Mouse (Mus musculus) telencephalon, adult 2 months (tissue): ENCODE data around the gene Dnph1.

Experiments
- DNase-seq: peaks from one replicate; pipeline ENCODE4 v3.0.0-alpha.2; 2011; ENCODE audit warnings: low read depth, low spot score

Gene Dnph1

DNA sequence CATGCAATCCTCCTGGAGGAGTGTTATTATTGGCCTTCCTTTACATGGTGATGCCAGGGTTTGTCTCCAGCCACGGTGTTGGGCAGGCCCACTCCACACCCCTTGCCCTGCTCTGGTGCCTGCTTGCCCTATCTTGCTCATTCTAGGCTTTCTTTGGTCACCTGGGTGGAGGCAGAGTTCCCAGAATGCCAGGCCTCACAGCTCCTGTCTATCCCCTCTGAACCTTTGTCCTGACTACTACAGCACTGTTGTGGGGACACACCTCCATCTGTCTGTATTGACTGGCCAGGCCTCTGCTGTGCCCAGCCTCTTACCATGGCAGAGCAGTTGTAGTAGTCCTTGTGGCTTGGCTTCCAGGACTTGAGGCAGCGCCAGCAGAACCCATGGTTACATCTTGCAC lies 6.3 kb downstream of the Dnph1 start:
- DNase-seq, result no peak

DNA sequence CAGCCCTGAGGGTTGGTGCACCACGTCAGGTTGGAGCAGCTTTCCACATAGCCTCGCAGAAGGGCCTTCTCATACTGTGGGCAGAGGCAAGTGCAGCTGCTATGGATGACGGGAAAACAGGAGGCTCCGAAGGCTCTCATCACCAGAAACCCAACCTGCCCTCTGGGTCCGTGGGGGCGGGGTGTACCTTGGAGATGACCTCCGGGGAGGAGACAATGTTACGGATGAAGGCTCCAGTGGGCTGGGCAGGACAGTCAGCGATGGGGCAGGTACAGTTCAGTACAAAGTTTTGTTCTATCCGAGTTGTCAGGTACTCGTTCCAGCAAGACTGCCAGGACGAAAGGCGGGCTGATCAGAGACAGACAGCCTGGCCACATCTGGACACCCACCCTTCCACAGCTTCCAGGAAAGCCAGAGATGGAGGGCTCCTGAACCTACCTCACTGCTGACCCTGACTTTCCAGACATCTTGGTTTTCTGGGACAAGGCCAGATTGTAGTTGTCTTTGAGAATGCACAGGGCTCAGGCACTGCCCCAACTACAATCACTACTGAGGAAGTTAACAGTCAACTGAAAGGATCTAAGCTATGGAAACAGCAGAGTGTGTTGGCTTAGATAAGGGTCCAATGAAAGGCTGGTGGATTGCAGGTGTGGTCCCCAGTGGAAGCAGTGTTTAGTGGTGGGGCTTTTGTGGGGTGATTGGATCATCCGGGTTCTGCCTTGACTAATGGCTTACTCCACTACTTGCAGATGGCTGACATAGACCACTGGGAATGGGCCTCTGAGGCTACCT lies 7.5 kb downstream of the Dnph1 start:
- no peak for DNase-seq

DNA sequence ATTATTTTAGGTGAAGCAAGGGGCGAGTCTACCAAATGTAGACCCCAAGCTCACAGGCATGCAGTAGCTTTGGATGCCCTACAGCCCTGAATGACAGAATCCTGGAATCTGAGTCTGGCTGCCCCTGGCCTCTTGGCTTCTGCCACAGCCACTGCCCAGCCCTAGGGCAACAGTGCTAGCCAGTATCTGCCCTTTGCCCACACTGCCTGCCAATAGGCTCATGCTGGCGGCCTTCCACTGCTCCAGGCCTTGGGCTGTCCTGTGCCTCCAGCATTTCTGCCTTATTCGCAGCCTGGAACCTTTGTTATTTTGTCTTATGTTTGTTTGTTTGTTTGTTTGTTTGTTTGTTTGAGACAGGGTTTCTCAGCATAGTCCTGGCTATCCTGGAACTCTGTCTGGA lies 9.1 kb downstream of the Dnph1 start:
- DNase-seq, result no peak

DNA sequence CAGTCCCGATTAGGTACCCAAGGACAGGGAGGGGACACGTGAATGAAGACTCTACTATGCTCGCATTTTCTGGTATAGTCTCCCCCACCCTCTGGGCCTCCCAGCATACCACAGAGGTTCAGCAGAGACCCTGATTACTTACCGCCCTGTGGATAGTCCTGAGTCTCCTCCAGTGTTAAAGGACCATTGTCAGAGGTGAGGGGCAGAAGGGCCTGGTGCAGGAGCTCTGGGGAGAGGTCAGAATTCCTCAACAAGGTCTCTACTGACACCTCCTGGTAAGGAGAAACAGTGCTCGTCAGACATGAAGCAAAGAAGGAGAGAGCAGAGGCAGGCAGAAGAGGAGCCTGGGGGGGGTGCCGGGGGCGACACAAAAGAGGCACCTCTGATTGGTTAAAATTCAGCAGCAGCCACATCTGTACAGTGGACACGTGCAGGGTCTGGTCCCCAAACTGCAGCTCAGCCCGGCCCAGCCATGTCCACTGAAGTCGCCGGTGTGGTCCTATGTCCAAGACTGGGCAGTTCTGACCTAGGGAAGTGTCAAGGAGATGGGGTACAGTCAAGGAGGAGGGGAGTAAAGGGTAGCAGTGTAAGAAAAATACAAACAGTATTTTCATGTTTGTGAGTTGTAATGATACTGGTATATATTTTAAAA lies 14.7 kb downstream of the Dnph1 start:
- DNase-seq, result no peak

DNA sequence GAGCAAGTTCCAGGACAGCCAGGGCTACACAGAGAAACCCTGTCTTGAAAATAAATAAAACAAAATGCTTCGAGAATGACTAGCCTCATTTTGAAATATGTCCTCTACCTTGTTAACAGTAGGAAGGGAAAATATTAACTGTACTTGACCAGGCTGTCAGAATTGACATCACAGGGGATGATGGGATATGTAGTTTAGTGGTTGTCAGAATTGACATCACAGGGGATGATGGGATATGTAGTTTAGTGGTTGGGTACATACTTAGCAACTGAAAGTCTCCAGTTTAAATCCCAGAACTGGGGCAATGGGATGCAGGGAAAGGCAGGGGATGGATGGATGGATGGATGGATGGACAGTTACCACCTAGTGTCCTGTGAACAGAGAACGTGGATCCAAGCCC lies 16.8 kb downstream of the Dnph1 start:
- no peak for DNase-seq

DNA sequence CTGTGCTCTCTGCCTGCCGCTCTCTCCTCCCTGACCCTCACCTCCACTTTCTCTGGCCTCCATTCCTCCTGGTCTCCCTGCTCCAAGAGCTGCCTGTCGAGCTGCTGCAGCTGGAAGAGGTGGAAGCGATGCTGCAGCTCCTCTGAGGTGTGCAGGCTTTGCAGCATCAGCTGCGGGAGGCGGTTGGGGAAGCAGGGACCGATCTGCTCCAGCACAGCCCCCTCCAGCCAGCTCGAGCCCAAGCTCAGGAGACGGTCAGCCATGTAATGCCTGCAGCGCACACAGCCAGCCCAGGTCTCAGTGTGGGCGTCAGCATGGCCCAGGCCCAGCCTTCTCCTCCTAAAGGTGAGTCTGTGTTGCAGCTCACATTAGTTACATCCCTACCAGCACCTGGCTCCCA lies 23.5 kb downstream of the Dnph1 start:
- no peak for DNase-seq

DNA sequence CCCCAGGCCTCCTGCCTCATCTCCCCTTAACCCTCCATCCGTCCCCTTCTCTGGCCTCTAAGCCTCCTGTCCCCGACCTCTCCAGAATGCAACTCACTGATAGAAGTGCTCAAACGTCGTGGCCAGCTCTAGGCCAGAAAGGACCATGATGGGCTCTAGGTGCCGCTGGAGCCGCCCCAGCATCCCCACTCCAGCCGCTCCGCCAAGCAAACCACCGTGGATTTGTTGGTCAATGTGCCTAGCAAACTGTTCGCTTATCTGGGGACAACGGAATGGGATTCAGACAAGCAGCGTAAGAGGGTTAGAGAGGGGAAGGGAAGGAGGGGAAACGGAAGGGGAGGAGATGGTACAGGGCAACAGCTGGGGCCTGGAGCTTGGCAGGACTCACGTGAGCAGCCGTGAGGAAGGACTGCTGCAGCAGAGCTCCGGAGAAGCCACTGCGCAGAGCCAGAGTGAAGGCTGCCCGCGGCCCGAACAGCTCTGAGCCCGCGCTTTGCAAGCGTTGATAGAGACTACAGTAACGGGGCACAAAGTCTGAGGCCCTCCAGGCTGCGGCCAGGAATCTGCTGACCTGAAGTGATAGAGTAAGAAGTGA lies 24.0 kb downstream of the Dnph1 start:
- no peak for DNase-seq

DNA sequence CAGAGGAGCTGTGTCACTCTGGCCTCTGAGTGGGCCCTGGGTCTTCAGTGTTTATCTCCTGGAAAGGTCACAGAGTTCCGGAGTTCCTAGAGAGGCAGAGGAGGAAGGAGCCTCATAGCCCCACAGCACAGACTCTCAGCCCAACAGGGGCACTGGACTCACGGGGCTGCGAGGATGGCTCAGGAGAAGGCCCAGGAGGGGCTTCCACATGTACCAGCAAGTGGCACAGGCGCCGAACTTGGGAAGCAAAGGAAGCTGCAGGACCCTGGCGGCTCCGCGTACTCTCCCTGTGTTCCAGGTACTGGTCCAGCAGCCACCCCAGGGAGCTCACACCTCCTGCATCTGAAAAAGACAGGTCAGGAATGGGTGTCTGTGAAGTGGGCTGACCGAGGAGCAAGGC lies 24.7 kb downstream of the Dnph1 start:
- DNase-seq, result no peak

DNA sequence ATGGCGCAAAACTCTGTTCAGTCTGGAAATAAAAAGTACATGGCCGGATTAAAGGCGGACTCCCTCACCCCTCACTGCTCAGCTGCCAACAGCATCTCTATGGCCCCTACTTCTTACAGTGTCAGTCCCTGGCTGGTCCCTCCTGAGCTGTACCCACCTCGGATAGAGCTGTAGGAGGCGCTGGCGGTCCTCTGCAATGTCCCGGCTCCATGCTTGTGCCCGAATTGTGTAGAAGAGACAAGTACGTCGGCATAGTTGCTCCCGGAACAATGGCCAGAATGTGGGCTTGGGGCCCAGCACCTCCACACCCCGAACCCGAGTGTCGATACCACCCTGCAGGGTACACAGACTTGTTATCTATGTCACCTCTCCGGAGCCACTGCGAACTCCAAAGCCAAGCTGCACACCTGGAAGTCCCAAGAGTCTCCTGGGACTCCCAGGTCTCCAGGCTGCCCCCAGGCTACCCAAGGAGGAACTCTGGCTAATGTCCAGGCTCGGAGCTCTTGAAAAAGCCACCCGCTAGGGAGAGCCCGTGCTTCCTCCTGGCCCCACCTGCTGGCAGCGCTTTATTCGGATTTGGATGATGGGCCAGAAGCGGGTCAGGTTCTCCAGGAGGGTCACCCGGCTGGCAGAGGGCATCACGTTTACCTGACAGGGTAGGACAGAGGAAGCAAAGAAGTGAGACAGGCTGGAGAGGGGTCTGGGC lies 25.6 kb downstream of the Dnph1 start:
- DNase-seq, result no peak

DNA sequence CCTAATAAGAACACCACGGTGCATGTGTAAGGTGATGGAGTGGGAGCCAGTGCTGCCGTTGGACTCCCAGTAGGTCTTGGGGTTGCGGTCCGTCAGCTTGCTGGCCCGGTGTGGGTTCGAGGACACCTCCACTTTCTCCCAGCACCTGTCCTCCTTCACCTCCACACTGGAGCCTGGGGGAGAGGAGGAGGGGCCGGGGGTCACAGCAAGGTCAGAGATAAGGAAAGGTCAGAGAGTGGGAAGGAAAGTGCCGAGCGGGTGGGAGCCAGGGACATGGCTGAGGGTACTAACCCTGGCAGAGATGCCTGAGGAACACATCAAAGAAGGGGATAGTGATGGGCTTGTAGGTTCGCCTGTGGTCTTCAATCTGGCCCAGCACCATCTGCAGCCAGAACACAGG lies 28.6 kb downstream of the Dnph1 start:
- DNase-seq, result no peak

DNA sequence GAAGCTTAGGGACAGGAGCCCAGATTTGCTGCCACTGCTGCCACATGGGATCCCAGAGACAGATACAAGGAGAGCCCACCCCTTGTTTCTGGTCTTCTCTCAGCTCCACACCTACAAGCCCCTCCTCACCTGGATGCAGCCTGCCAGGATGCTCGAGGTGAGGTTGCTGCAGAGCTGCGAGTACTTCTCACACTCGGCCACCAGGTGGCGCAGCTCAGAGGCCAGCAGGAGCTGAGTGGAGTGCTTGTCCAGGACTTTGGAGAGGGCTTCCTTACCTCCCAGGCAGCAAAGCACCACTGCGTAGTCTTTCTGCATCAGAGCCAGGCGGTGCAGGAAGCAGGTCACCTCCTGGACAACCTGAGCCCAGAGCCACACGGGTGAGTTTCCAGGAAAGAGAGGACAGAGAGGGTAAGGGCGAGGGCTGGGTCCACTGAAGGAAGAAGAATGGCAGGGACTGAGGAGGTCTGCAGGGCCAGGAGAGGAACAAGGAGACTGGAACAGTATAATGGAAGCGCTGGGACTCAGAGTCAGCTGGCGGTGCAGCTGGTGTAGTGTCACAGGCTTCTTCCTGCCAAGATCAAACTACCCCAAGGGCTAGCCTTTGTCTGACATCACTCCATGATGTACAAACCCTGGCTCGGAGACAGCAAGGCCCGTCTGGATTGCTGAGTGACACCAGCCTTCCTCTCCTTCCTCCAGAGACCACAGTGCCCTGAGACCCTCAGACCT lies 29.2 kb downstream of the Dnph1 start:
- peak; percentile 15 for DNase-seq

DNA sequence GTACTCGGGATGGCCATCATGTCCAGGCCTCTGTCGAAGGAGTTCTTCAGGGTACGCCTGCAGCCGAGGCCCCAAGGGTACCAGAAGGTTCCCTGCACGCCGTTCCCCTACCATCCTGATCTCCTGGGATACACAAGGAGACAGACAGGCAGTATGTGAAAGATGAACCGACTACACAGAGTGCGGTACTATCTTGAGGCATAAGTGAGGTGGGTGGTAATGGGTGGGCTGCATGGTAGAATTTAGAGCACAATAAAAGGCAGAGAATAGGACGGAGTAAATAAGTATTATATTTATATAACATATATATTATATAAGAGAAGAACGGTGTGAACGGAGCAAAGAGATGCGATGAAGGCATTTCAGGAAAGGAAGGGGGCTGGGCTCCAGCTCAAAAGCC lies 47.1 kb downstream of the Dnph1 start:
- DNase-seq, result no peak

DNA sequence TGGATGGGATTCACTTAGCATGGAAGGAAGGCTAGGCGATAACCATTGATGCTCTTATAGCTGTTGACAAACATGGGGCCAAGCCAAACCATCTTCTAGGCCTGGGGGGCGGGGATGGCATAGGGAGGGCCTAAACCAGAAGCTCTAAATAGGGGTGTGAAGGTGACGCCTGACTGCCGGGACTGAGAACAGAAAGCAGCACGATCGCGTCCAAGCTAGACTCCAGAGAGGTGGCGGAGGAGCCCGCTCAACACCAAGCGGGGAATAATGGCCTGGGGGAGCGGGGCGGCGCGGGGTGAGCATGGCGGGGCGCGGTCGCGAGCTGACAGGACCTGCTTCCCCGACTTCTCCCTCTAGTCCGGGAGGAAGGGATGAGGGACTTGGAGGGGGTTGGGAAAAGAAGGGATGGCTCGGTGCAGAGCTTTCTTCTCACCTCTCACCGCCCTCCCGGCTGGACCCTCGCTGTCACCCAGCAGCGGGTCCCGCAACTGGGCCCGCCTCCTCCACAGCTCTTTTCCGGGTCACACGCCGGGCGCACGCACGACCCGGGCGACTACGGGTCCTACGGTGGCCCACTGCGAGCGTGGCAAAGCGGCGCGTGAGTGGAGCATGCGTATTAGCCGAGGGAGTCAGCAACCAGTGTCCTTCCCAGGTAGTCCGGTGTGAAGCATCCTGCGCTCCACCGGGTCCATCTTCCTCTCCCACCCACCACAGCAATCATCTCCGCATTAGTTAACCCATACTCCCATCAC lies 49.5 kb downstream of the Dnph1 start, which contains the start of gene Cul9:
Cul9 (minus strand) TSS at position 576 of the 752 bp plus-strand sequence.
- peak; percentile 86 for DNase-seq

DNA sequence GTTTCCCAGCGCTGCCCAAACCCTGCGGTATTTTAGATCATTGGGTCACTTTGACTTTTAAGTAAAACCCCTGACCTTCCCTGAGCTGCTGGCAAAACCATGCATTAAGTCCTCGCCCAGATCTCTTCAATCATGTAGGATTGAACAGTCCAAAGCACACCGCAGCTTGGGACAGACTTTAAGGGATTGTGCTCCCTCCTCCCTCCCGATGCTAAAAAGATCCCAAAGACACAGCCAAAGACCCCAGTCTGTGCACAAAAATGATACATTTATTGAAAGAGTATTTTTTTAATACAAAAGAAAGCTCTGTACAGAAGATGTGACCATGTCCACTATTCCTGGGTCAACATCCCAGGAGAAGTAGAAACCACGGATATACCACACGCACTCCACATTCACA lies 50.1 kb downstream of the Dnph1 start:
- no peak for DNase-seq

DNA sequence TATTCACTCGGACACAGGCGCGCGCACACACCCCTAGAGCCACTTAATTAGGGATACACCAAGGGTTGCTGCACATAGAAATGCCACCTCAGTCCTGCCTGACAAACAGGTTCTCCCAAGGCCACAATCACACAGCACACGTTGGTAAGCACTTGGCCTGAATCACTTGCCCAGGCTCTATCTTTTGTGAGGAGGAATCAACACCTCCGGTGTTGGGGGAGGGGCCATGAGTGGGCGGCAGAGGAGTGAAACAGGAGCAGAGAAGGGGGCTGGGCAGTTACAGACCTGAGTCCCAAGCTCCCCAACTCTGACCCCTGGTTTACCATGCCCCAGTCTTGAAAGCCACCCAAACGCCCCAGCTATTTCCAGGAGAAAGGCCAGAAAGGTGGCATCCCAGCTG lies 50.5 kb downstream of the Dnph1 start:
- DNase-seq, result no peak

DNA sequence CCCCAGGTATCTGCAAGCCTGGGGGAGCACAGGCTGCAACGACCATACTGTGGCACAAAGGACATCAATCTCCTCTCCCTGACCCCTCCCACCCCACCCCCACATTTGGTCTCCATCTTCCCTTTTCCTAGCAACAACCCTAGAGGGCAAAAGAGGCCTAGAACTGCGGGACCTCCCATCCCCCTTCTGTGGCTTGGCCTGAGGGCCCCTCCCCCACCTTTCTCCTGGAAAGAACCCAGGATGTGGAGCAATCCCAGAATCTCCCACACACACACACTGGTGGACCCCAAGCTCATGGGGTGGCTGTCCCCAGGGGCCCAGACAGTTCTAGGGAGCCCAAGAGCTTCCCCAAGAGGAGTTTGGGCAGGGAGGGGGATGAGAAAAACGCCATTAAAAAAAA lies 51.4 kb downstream of the Dnph1 start:
- DNase-seq, result no peak

DNA sequence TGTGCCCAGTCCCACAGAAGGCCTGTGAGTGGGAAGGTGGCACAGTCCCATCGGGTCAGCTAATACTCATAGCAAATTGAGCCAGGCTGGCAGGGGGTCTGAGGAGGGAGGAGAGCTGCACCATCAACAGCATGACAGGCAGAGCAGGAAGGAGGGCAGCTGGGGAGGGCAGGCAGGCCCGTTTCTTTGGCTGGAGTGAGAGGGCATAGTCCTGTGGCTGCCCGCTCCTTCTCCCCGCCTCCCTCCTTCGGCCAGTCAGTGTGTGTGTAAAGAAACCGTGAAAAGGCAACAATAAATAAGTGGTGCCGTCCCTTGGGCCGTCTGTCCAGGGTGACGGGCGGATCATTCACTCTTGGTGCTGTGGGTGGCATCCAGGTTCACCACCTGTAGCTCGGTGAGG lies 52.2 kb downstream of the Dnph1 start:
- DNase-seq, result no peak

DNA sequence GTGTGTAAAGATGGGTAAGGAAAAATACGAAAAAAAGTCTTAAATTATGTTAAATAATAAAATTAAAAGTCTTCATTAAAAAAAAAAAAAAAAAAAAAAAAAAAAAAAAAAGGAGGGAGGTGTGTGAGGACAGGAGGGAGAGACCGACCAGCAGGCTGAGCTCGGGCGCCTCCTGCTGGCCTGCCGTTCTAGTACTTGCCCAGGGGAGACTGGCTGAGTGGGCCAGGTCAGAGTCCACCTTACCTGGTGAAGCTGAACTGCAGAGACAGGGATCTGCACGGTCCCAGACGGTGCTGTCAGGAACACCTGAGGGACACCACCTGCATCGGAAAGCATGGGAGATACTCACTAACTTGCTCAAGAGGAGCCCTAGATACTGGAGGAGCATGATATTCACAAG lies 52.7 kb downstream of the Dnph1 start:
- DNase-seq, result no peak
